Mouse (Mus musculus): ENCODE measurements around the gene Zfp292. TPM values are rescaled to one million over a fixed set of nuclear protein-coding genes. Genes with fewer than 3 reads are reported as not detected.

The Zfp292 gene
- polyA plus RNA-seq, 1 experiment from 2014 or later, result 17.6 TPM

- H3K36me3 ChIP-seq, result peaks cover 18% of the 10 kb centered on the region
- DNase-seq (ENCODE audit: low spot score), result no peak
- no peak overlapping the region for H3K27ac ChIP-seq
- no peak overlapping the region for H3K4me3 ChIP-seq
- H3K27me3 ChIP-seq (ENCODE audit: insufficient read depth, poor library complexity, severe bottlenecking), result no peaks in the 10 kb centered on the region
- no peaks in the 10 kb centered on the region for H3K9me3 ChIP-seq
- WGBS, result 97% methylated on average over 1 of the region's 1 CpGs
- no peaks in the 10 kb centered on the region for H3K4me1 ChIP-seq
These were observed 58.9 kb downstream of the Zfp292 start for GRCm38 (mm10) chr4:34823901-34824300.

GRCm38 (mm10) chr4:34819904-34820303, 62.9 kb downstream of the Zfp292 start:
- Histone ChIP-seq H3K9me3 (no peaks in the 10 kb centered on the region), H3K27me3 (ENCODE audit: insufficient read depth, poor library complexity, severe bottlenecking) (no peaks in the 10 kb centered on the region), H3K4me1 (no peaks in the 10 kb centered on the region), H3K4me3 (no peak overlapping the region), H3K27ac (no peak overlapping the region), H3K36me3 (peaks cover 43% of the 10 kb centered on the region)
- no peak for DNase-seq (ENCODE audit: low spot score)
- 91% methylated on average over 4 of the region's 4 CpGs for WGBS

DNA sequence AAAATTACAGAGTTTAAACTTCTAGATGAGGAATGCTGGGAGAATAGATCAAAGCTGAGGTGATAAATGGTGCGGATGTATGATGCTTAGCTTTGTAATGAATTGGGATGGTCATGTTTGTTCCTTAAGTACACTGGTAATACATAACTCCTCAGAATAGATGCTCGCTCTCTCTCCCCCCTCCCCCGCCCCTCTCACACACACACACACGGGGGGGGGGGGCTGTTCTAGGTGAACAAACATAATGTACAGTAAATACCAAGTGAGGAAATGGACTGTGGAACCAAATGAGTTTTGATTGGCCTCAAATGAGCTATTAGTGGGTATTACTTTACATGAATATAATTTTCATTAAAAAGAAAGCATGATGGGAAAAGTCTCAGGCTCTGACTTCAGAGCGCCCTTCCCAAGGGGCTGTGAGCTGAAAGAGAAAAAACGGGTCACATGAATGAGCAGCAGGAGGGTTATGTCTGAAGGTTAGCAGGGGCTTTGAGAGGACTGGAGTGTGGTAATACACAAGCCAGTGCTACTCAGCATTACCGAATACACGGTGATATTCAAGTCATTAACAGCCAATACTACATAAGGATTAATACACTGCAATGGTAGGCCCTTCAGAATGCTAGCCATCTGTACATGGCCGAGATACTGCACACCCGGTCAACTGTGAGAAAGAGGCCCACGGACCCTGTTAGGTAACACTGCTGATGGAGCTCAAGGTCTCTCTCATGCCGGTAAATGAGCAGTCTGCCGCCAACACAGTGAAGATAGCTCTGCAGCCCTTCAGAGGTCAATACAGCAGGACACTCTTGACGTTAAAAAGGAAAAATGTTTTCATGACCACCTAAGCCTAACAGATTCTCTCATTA, 81.4 kb downstream of the Zfp292 start:
- 83% methylated on average over 14 of the region's 14 CpGs for WGBS
- Histone ChIP-seq H3K4me1 (no peaks in the 10 kb centered on the region), H3K27me3 (ENCODE audit: insufficient read depth, poor library complexity, severe bottlenecking) (no peaks in the 10 kb centered on the region)

DNA sequence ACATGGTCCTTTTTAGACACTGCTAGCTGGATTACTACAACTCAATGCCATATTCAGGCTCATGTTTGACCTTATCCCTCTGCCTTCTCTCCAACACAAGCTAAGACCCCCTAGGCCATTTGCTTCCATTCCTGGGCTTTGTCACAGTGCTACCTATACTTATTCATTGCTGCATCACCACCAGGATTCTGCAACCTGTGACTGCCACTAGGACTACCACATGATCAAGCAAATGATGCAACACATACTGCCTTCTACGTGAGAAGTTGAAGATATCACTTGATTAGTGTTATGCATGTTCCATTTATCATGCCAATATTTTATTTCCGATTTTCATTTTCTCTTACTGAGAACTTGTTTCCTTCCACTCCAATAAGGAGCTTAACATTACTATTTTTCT, 84.8 kb downstream of the Zfp292 start:
- no peaks in the 10 kb centered on the region for H3K4me1 ChIP-seq
- no peak for DNase-seq (ENCODE audit: low spot score)
- WGBS, result 95% methylated on average over 2 of the region's 2 CpGs
- no peak overlapping the region for H3K27ac ChIP-seq
- no peaks in the 10 kb centered on the region for H3K36me3 ChIP-seq
- H3K4me3 ChIP-seq, result no peak overlapping the region
- no peaks in the 10 kb centered on the region for H3K27me3 ChIP-seq (ENCODE audit: insufficient read depth, poor library complexity, severe bottlenecking)
- no peaks in the 10 kb centered on the region for H3K9me3 ChIP-seq

More for the DNA sequence above, 81.4 kb downstream of the Zfp292 start:
- peaks cover 16% of the 10 kb centered on the region for H3K36me3 ChIP-seq
- H3K4me3 ChIP-seq, result no peak overlapping the region
- H3K27ac ChIP-seq, result no peak overlapping the region
- DNase-seq (ENCODE audit: low spot score), result no peak
- H3K9me3 ChIP-seq, result no peaks in the 10 kb centered on the region

GRCm38 (mm10) chr4:34797294-34797983, 85.3 kb downstream of the Zfp292 start:
- Histone ChIP-seq H3K27me3 (ENCODE audit: insufficient read depth, poor library complexity, severe bottlenecking) (no peaks in the 10 kb centered on the region), H3K4me3 (no peak overlapping the region), H3K4me1 (no peaks in the 10 kb centered on the region), H3K27ac (no peak overlapping the region), H3K9me3 (no peaks in the 10 kb centered on the region), H3K36me3 (no peaks in the 10 kb centered on the region)
- WGBS, result 78% methylated on average over 8 of the region's 8 CpGs
- DNase-seq (ENCODE audit: low spot score), result no peak

DNA sequence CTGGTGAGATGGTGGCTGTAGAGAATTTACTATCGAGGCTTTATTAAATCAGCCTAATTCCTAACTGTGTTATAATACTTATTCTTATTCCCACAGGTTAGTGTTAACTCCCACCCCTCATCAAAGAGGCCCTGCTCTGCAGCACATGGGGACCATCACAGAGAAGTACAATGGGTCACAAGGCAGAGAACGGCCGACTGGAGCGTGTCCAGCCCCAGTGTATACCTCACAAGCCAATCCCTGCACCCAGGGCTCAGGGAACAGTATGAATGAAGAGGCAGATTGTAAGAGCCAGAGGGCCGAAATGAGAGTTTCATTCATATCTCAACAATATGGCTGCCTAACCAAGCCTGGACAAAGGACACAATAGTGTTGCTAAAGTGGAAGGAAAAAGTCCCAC, 86.5 kb downstream of the Zfp292 start:
- no peaks in the 10 kb centered on the region for H3K4me1 ChIP-seq

GRCm38 (mm10) chr4:34786476-34786875, 96.3 kb downstream of the Zfp292 start:
- DNase-seq (ENCODE audit: low spot score), result no peak
- whole genome bisulfite sequencing, result 77% methylated on average over 3 of the region's 3 CpGs
- no peaks in the 10 kb centered on the region for H3K9me3 ChIP-seq
- no peaks in the 10 kb centered on the region for H3K4me1 ChIP-seq
- H3K36me3 ChIP-seq, result no peaks in the 10 kb centered on the region
- no peaks in the 10 kb centered on the region for H3K27me3 ChIP-seq (ENCODE audit: insufficient read depth, poor library complexity, severe bottlenecking)
- H3K27ac ChIP-seq, result no peak overlapping the region
- no peak overlapping the region for H3K4me3 ChIP-seq

More for the DNA sequence above, 86.5 kb downstream of the Zfp292 start:
- DNase-seq (ENCODE audit: low spot score), result no peak
- H3K4me3 ChIP-seq, result no peak overlapping the region
- H3K36me3 ChIP-seq, result no peaks in the 10 kb centered on the region
- no peak overlapping the region for H3K27ac ChIP-seq
- H3K9me3 ChIP-seq, result no peaks in the 10 kb centered on the region
- 89% methylated on average over 5 of the region's 5 CpGs for WGBS
- H3K27me3 ChIP-seq (ENCODE audit: insufficient read depth, poor library complexity, severe bottlenecking), result no peaks in the 10 kb centered on the region

GRCm38 (mm10) chr4:34785646-34786045, 97.1 kb downstream of the Zfp292 start:
- DNase-seq (ENCODE audit: low spot score), result no peak

GRCm38 (mm10) chr4:34784865-34785264, 97.9 kb downstream of the Zfp292 start:
- Histone ChIP-seq H3K4me1 (no peaks in the 10 kb centered on the region), H3K27ac (no peak overlapping the region), H3K27me3 (ENCODE audit: insufficient read depth, poor library complexity, severe bottlenecking) (no peaks in the 10 kb centered on the region), H3K9me3 (no peaks in the 10 kb centered on the region), H3K4me3 (no peak overlapping the region), H3K36me3 (no peaks in the 10 kb centered on the region)
- DNase-seq (ENCODE audit: low spot score), result no peak
- WGBS, result 55% methylated on average over 5 of the region's 5 CpGs

More at GRCm38 (mm10) chr4:34785646-34786045, 97.1 kb downstream of the Zfp292 start:
- Histone ChIP-seq H3K27me3 (ENCODE audit: insufficient read depth, poor library complexity, severe bottlenecking) (no peaks in the 10 kb centered on the region), H3K4me3 (no peak overlapping the region), H3K4me1 (no peaks in the 10 kb centered on the region), H3K27ac (no peak overlapping the region), H3K36me3 (no peaks in the 10 kb centered on the region), H3K9me3 (no peaks in the 10 kb centered on the region)
- WGBS, result 78% methylated on average over 2 of the region's 2 CpGs

DNA sequence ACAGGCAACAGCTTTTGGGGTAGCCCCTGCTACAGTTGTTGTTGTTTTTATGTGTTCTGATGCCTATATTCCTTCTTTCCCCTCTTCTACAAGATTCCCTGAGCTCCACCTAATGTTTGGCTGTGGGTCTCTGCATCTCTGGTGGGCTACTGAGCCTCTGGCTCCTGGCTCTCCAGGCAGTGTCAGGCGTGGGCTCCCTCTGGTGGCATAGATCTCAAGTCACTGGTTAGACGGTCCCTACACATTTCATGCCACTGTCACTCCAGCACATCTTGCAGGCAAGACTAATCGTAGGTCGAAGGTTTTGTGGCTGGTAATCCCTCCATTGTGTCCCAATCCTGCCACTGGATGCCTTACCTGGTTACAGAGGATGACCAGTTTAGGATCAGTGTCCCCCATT, 100.0 kb downstream of the Zfp292 start:
- H3K27me3 ChIP-seq (ENCODE audit: insufficient read depth, poor library complexity, severe bottlenecking), result no peaks in the 10 kb centered on the region
- H3K4me3 ChIP-seq, result no peak overlapping the region
- no peak for DNase-seq (ENCODE audit: low spot score)
- no peak overlapping the region for H3K27ac ChIP-seq
- H3K4me1 ChIP-seq, result no peaks in the 10 kb centered on the region
- no peaks in the 10 kb centered on the region for H3K36me3 ChIP-seq
- WGBS, result 33% methylated on average over 4 of the region's 4 CpGs
- H3K9me3 ChIP-seq, result no peaks in the 10 kb centered on the region

DNA sequence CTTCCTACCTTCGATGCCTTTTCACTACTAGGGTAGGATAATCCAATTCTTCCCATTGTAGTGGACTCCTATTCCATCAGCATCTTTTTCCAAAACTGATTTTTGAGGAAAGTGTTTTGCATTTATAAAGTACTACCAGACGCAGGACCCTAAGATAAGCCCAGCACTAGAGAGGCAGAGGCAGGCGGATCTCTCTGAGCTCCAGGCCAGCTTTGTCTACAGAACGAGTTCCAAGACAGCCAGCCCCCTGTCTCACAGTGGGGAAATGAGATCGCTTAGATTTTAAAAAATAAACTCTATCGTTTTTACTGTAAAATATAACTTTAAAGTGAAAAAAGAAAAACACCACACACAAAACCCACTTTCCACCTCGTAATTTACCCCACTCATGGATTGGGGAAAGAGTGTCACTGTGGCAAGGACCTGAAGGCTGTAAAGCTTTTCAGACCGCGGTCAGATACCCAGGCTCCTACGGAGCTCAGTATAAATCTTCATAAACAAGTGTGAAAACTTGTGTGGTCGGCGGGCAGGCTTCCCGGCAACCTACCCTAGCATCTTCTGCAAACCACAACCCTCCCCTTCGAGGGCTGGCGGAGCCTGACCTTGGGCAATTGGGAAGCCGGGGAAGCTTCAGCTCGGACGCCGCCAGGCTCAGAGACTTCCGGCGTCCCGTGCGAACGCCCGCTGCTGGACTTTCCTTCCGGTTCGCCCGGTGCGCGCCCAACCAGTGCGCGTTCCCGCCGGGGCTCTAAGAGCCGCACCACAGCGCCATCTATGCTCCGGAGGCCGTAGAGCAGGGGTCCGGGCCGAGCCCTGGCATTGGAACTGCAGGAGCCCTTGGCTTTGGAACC, 104.9 kb downstream of the Zfp292 start, which contains the start of gene Smim8:
Smim8 (minus strand) TSS at position 747 of the 851 bp plus-strand sequence.
- H3K27ac ChIP-seq, result peak within 1 kb of the TSS; percentile 91
- H3K9me3 ChIP-seq, result no peaks in the 10 kb centered on the region
- no peaks in the 10 kb centered on the region for H3K36me3 ChIP-seq
- H3K4me3 ChIP-seq, result peak within 1 kb of the TSS; percentile 76
- peak; percentile 95 for DNase-seq (ENCODE audit: low spot score)
- 0 out of 2 replicates have a peak, but pooled peaks cover 4% of the 10 kb centered on the region for H3K4me1 ChIP-seq
- 5% methylated on average over 40 of the region's 40 CpGs for WGBS
- no peaks in the 10 kb centered on the region for H3K27me3 ChIP-seq (ENCODE audit: insufficient read depth, poor library complexity, severe bottlenecking)

DNA sequence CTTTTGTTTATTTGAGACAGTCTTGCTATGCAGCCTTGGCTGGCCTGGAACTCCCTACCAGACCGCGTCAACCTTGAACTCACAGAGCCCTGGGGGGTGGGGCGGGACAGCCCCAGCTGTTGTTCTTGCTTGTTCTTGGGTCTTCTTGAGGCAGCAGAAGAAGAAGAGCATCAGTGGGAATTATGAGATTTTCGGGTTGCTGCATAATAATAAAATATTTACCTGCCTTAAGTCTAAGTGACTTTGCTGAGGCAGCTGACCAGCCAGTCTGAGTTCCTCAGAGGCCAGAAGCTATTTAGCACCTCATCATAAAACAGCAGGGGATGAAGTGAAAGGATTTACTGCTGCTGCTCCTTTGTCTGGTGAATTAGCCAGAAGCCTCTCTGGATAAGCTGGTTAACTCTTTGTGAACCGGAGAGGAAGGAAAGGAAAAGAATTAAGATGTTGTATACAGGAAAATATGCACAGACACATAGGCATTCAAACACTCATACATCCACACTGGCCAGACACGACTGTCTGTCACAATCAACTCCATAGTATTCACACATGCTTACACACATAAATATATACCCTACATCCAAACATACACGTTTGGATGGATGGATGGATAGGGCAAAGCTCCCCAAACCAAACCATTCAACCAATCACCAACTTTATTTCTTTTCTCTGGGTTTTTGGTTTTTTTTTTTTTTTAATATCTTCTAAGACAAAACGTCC, 110.9 kb downstream of the Zfp292 start:
- H3K27ac ChIP-seq, result no peak overlapping the region
- H3K27me3 ChIP-seq (ENCODE audit: insufficient read depth, poor library complexity, severe bottlenecking), result no peaks in the 10 kb centered on the region
- peaks cover 2% of the 10 kb centered on the region; the same call in 1 of the 2 replicates for H3K4me1 ChIP-seq
- DNase-seq (ENCODE audit: low spot score), result no peak
- H3K36me3 ChIP-seq, result peaks cover 15% of the 10 kb centered on the region; the same call in 1 of the 2 replicates
- 16% methylated on average over 8 of the region's 8 CpGs for WGBS
- no peak overlapping the region for H3K4me3 ChIP-seq
- no peaks in the 10 kb centered on the region for H3K9me3 ChIP-seq
